22 mouse cellular contexts compared by ENCODE assay signal in genomic region chr16:25248889-25249288, GRCm38 (mm10). TPM values are rescaled to one million over a fixed set of nuclear protein-coding genes. Genes with fewer than 3 reads are reported as not detected.
DNase-seq lines count a peak whose midpoint lies in the region; ATAC-seq and TF ChIP-seq lines count a peak whose summit lies in the region.
"Had no signal": no experiment of that assay in that cellular context is flagged by ENCODE, and none has a peak within 500 bp of the region (broad histone marks: within the 10 kb centered on the region; RNA-seq: fewer than 3 reads in every experiment).

No protein-coding gene starts in this region.

- no peak for TF ChIP-seq POLR2A in heart, adult 2 months (IDR thresholded peaks at IDR 0.05; ENCODE audit: insufficient read depth, low read depth, low read length)

- H3K36me3 ChIP-seq in heart, postnatal 0 days (replicated peaks; ENCODE audit: control insufficient read depth, insufficient read depth, low read length), result no peaks in the 10 kb centered on the region
- no peaks in the 10 kb centered on the region for H3K36me3 ChIP-seq in heart, adult 2 months (ENCODE audit: control insufficient read depth, insufficient read depth, low read length)
- H3K36me3 ChIP-seq in C2C12 (ENCODE audit: control insufficient read depth, insufficient read depth), result no peaks in the 10 kb centered on the region
- H3K36me3 ChIP-seq: forebrain, embryonic 10.5 days; liver, embryonic 13.5 days had no signal

- no peak overlapping the region for H3K9ac ChIP-seq in heart, postnatal 0 days (replicated peaks; ENCODE audit: low read depth, low read length)
- no peak overlapping the region for H3K9ac ChIP-seq in heart, adult 2 months (ENCODE audit: low read depth, low read length)
- H3K9ac ChIP-seq: liver, embryonic 13.5 days had no signal

- peak; percentile 16 for DNase-seq in heart, postnatal 0 days (ENCODE audit: low spot score)
- no peak for DNase-seq in heart, adult 2 months
- peak; percentile 2 for DNase-seq in T-cell, adult 2 months (ENCODE audit: low spot score)
- DNase-seq in left cerebral cortex, postnatal 4 days, result no peak
- DNase-seq in left cerebral cortex, adult 18-20 months (ENCODE audit: low spot score in 2 of 2), result no peak
- DNase-seq: cerebellum, adult 9-11 months; heart, adult 18-20 months; kidney, postnatal 10 days; layer of hippocampus, adult 9-11 months; liver, embryonic 13.5 days; lung, postnatal 4 days; spleen, adult 18-20 months had no signal

- 45% methylated on average over 6 of the region's 6 CpGs for WGBS in heart, postnatal 0 days
- WGBS in heart, adult 2 months, result 28% methylated on average over 6 of the region's 6 CpGs

- H3K27me3 ChIP-seq in heart, postnatal 0 days (ENCODE audit: control insufficient read depth, insufficient read depth, low read length), result no peaks in the 10 kb centered on the region
- no peaks in the 10 kb centered on the region for H3K27me3 ChIP-seq in heart, adult 2 months (ENCODE audit: control insufficient read depth, insufficient read depth, low read length)
- no peaks in the 10 kb centered on the region for H3K27me3 ChIP-seq in C2C12 (ENCODE audit: control insufficient read depth, insufficient read depth, insufficient read length)
- H3K27me3 ChIP-seq: liver, embryonic 13.5 days had no signal

- H3K79me2 ChIP-seq in heart, adult 2 months (replicated peaks; ENCODE audit: control insufficient read depth, insufficient read depth, low read length), result no peaks in the 10 kb centered on the region
- H3K79me2 ChIP-seq in C2C12 (ENCODE audit: control insufficient read depth, insufficient read depth), result no peaks in the 10 kb centered on the region

- H3K9me3 ChIP-seq in heart, postnatal 0 days (replicated peaks; ENCODE audit: control insufficient read depth, low read length), result no peaks in the 10 kb centered on the region
- H3K9me3 ChIP-seq: forebrain, embryonic 10.5 days; liver, embryonic 13.5 days had no signal

- no peak overlapping the region for H3ac ChIP-seq in C2C12 (ENCODE audit: control insufficient read depth, insufficient read length, low read depth)

- no peaks in the 10 kb centered on the region for H3K4me1 ChIP-seq in heart, postnatal 0 days (ENCODE audit: control insufficient read depth, insufficient read depth)
- peaks cover 2% of the 10 kb centered on the region for H3K4me1 ChIP-seq in heart, adult 2 months (ENCODE audit: control insufficient read depth, insufficient read depth, low read length)
- H3K4me1 ChIP-seq: forebrain, embryonic 10.5 days; liver, embryonic 13.5 days had no signal

- no peaks in the 10 kb centered on the region for H3K79me3 ChIP-seq in C2C12 (ENCODE audit: low read depth)

- H3K27ac ChIP-seq in heart, postnatal 0 days (ENCODE audit: low read depth), result no peak overlapping the region
- no peak overlapping the region for H3K27ac ChIP-seq in heart, adult 2 months
- H3K27ac ChIP-seq: forebrain, embryonic 10.5 days; liver, embryonic 13.5 days; stomach, postnatal 0 days had no signal

- intact Hi-C loops in heart, adult 2 months (cut with DNase I), result no loop called here
- intact Hi-C loops in left cerebral cortex, postnatal 4 days (cut with DNase I), result no loop called here

- ATAC-seq in heart, postnatal 0 days (ENCODE audit: insufficient read depth, low read depth), result no peak
- 0 out of 2 replicates have a peak, but pooled peaks have one; percentile 35 for ATAC-seq in megakaryocyte, adult 5-6 weeks (ENCODE audit: poor library complexity, severe bottlenecking)
- ATAC-seq: midbrain, embryonic 16.5 days had no signal

- H3K4me3 ChIP-seq in heart, postnatal 0 days (ENCODE audit: low read depth, low read length), result no peak overlapping the region
- H3K4me3 ChIP-seq in heart, adult 2 months, result no peak overlapping the region
- H3K4me3 ChIP-seq in C2C12 (ENCODE audit: insufficient read depth, poor library complexity, severe bottlenecking), result no peak overlapping the region
- H3K4me3 ChIP-seq: forebrain, embryonic 10.5 days; liver, embryonic 13.5 days had no signal

- no peak for TF ChIP-seq CTCF in heart, postnatal 0 days (IDR thresholded peaks at IDR 0.05; ENCODE audit: low read depth)
- no peak for TF ChIP-seq CTCF in heart, adult 2 months (IDR thresholded peaks at IDR 0.05)
- TF ChIP-seq CTCF in C2C12 (IDR thresholded peaks at IDR 0.05; ENCODE audit: control insufficient read depth, insufficient read depth, insufficient read length), result no peak

- H3K4me2 ChIP-seq in heart, postnatal 0 days (ENCODE audit: low read depth, low read length), result no peak overlapping the region
- H3K4me2 ChIP-seq: liver, embryonic 13.5 days had no signal

- TF ChIP-seq EP300 in heart, postnatal 0 days (IDR thresholded peaks at IDR 0.05; ENCODE audit: low read depth), result no peak
- no peak for TF ChIP-seq EP300 in heart, adult 2 months (IDR thresholded peaks at IDR 0.05; ENCODE audit: insufficient read depth, low read depth, low read length)

TF ChIP-seq in C2C12, 6 proteins besides CTCF, POLR2A, EP300 and RAD21:
- TF ChIP-seq FOSL1 (IDR thresholded peaks at IDR 0.05; ENCODE audit: insufficient read depth, low read length, poor library complexity, severe bottlenecking) (peak; percentile 66), CEBPB (IDR thresholded peaks at IDR 0.05; ENCODE audit: low read depth) (no peak), MYOG (IDR thresholded peaks at IDR 0.05; ENCODE audit: control insufficient read depth, extremely low read depth, insufficient read length) (no peak)

RNA-seq across cellular contexts. Expression of gene Tprg, which starts 37.7 kb away (rescaled TPM):
- total RNA-seq in heart, postnatal 0 days (2014; rRNA removed; ENCODE audit: low replicate concordance), result not detected in 2 replicates
- 0.18 and 0.22 TPM in 2 replicates for polyA plus RNA-seq in heart, postnatal 0 days (2015; fragmentation: Nextera tagmentation; extraction: Ambion mirVana)
- not detected for total RNA-seq in heart, adult 2 months (2021)
- not detected in 2 replicates for polyA plus RNA-seq in heart, adult 2 months (2012; rRNA removed)
- polyA plus RNA-seq in C2C12 (2012; fragmentation: generic; extraction: Trizol), result 0.04 TPM
- total RNA-seq in megakaryocyte, adult 5-6 weeks (2015), result not detected in 2 replicates
- not detected in 2 replicates for total RNA-seq in megakaryocyte, adult 5-6 weeks (2017)
- total RNA-seq in left cerebral cortex, postnatal 4 days (2021), result not detected
- total RNA-seq in left cerebral cortex, adult 18-20 months (2021), result not detected
- total RNA-seq: ES-E14; heart, adult 18-20 months; heart, postnatal 25 days; left cerebral cortex, postnatal 25 days had no signal
- polyA plus RNA-seq: embryonic facial prominence, embryonic 11.5 days; forebrain, embryonic 10.5 days; liver, embryonic 13.5 days; midbrain, embryonic 16.5 days; neural tube, embryonic 14.5 days had no signal

Comparison
In these comparisons a context has a peak if more than half of its experiments do, and no peak if none do; other contexts are left out.
1. DNase-seq: peak in heart, postnatal 0 days (single experiment) and T-cell, adult 2 months (single experiment); none in heart, adult 2 months (0 of 2), left cerebral cortex, postnatal 4 days (single experiment) and left cerebral cortex, adult 18-20 months (0 of 2).